Mouse (Mus musculus): ENCODE measurements around the gene Brpf1.

- TF ChIP-seq FLI1 (IDR thresholded peaks at IDR 0.05; ENCODE audit: low read length) (peak; percentile 15; the same call in 1 of the 2 replicates), GATA1 (IDR thresholded peaks at IDR 0.05; ENCODE audit: borderline replicate concordance, low read length) (no peak)
Observed at GRCm38 (mm10) chr6:113306322-113306985, 483 bp upstream of the Brpf1 start.

All from megakaryocyte, embryonic 14.5 days (primary cell).